Mouse (Mus musculus): ENCODE data around the gene Minpp1. TPM values are rescaled to one million over a fixed set of nuclear protein-coding genes. Genes with fewer than 3 reads are reported as not detected.

Gene Minpp1
- polyA plus RNA-seq, 1 experiment from 2014 or later: 56.7 TPM

DNA sequence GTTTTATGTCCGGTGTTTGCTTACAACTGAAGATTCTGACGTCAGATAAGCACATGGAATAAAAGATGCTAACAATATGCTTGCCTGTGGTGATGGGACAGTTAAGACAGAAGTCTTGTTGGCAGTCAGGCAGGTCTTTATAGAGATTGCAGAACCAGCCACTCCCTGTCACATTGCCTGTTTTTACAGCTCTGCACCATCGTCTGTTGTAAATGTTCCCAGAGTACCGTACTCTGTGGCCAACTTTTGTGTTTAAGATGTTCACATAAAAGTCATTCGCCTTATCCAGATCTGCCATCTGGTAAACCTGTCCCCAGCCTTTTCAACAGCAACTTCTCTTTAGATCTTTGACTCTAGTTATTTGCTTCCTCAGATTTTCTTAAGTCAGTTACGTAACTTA, 11.8 kb downstream of the Minpp1 start:
- Histone ChIP-seq H3K27ac (ENCODE audit: low read length) (no peak overlapping the region), H3K36me3 (ENCODE audit: control insufficient read depth, insufficient read depth, low read length) (peaks cover 3% of the 10 kb centered on the region; the same call in 1 of the 2 replicates), H3K9me3 (ENCODE audit: control insufficient read depth, low read length) (no peaks in the 10 kb centered on the region), H3K4me1 (ENCODE audit: control insufficient read depth, insufficient read depth, low read length) (no peaks in the 10 kb centered on the region), H3K4me2 (ENCODE audit: low read depth, low read length) (no peak overlapping the region), H3K27me3 (replicated peaks; ENCODE audit: control insufficient read depth, insufficient read depth, low read length) (no peaks in the 10 kb centered on the region), H3K4me3 (ENCODE audit: low read length) (no peak overlapping the region), H3K9ac (ENCODE audit: low read depth, low read length) (no peak overlapping the region)
- 71% methylated on average over 6 of the region's 6 CpGs for WGBS
- ATAC-seq: no peak

GRCm38 (mm10) chr19:32498002-32498401, 12.4 kb downstream of the Minpp1 start:
- H3K27me3 ChIP-seq (replicated peaks; ENCODE audit: control insufficient read depth, insufficient read depth, low read length): no peaks in the 10 kb centered on the region
- WGBS: 97% methylated on average over 5 of the region's 5 CpGs
- peaks cover 3% of the 10 kb centered on the region; the same call in 1 of the 2 replicates for H3K36me3 ChIP-seq (ENCODE audit: control insufficient read depth, insufficient read depth, low read length)
- no peak overlapping the region for H3K4me2 ChIP-seq (ENCODE audit: low read depth, low read length)
- no peaks in the 10 kb centered on the region for H3K4me1 ChIP-seq (ENCODE audit: control insufficient read depth, insufficient read depth, low read length)
- no peak overlapping the region for H3K4me3 ChIP-seq (ENCODE audit: low read length)
- no peak overlapping the region for H3K9ac ChIP-seq (ENCODE audit: low read depth, low read length)
- H3K9me3 ChIP-seq (ENCODE audit: control insufficient read depth, low read length): no peaks in the 10 kb centered on the region
- H3K27ac ChIP-seq (ENCODE audit: low read length): no peak overlapping the region
- no peak for ATAC-seq

DNA sequence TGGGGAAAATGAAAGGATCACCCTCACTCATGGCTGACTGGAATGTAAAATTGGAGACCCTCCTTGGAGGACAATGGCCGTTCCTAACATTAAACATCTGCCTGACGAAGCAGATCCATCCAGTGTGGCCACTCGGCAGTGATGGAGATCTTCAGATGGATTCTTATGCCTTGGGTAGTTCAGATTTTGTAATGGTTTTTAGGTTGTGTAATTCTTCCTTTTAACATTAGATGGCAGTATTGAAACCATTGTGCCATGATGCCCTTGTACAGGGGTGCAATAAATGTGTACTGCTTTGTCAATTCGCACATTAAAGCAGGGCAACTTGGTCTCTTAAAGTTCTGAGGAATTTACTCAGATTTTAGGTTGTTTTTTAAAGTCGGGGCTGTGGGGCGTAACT, 15.8 kb downstream of the Minpp1 start:
- no peak overlapping the region for H3K4me2 ChIP-seq (ENCODE audit: low read depth, low read length)
- WGBS: 81% methylated on average over 6 of the region's 6 CpGs
- H3K27ac ChIP-seq (ENCODE audit: low read length): no peak overlapping the region
- H3K9me3 ChIP-seq (ENCODE audit: control insufficient read depth, low read length): no peaks in the 10 kb centered on the region
- ATAC-seq: no peak
- H3K4me1 ChIP-seq (ENCODE audit: control insufficient read depth, insufficient read depth, low read length): no peaks in the 10 kb centered on the region
- peaks cover 6% of the 10 kb centered on the region; the same call in 1 of the 2 replicates for H3K36me3 ChIP-seq (ENCODE audit: control insufficient read depth, insufficient read depth, low read length)
- no peaks in the 10 kb centered on the region for H3K27me3 ChIP-seq (replicated peaks; ENCODE audit: control insufficient read depth, insufficient read depth, low read length)
- no peak overlapping the region for H3K9ac ChIP-seq (ENCODE audit: low read depth, low read length)
- no peak overlapping the region for H3K4me3 ChIP-seq (ENCODE audit: low read length)

- no peaks in the 10 kb centered on the region for H3K9me3 ChIP-seq (ENCODE audit: control insufficient read depth, low read length)
- WGBS: 77% methylated on average over 8 of the region's 8 CpGs
- no peak overlapping the region for H3K4me3 ChIP-seq (ENCODE audit: low read length)
- H3K27me3 ChIP-seq (replicated peaks; ENCODE audit: control insufficient read depth, insufficient read depth, low read length): no peaks in the 10 kb centered on the region
- H3K4me2 ChIP-seq (ENCODE audit: low read depth, low read length): no peak overlapping the region
- no peak overlapping the region for H3K27ac ChIP-seq (ENCODE audit: low read length)
- no peak for ATAC-seq
- H3K9ac ChIP-seq (ENCODE audit: low read depth, low read length): no peak overlapping the region
- peaks cover 5% of the 10 kb centered on the region; the same call in 1 of the 2 replicates for H3K36me3 ChIP-seq (ENCODE audit: control insufficient read depth, insufficient read depth, low read length)
- no peaks in the 10 kb centered on the region for H3K4me1 ChIP-seq (ENCODE audit: control insufficient read depth, insufficient read depth, low read length)
Observed at GRCm38 (mm10) chr19:32506081-32506480, 20.5 kb downstream of the Minpp1 start.

GRCm38 (mm10) chr19:32506514-32506913, 20.9 kb downstream of the Minpp1 start:
- no peak overlapping the region for H3K9ac ChIP-seq (ENCODE audit: low read depth, low read length)
- no peaks in the 10 kb centered on the region for H3K27me3 ChIP-seq (replicated peaks; ENCODE audit: control insufficient read depth, insufficient read depth, low read length)
- 88% methylated on average over 5 of the region's 5 CpGs for WGBS
- H3K27ac ChIP-seq (ENCODE audit: low read length): no peak overlapping the region
- no peak overlapping the region for H3K4me3 ChIP-seq (ENCODE audit: low read length)
- 0 out of 2 replicates have a peak, but pooled peaks cover 3% of the 10 kb centered on the region for H3K36me3 ChIP-seq (ENCODE audit: control insufficient read depth, insufficient read depth, low read length)
- H3K4me1 ChIP-seq (ENCODE audit: control insufficient read depth, insufficient read depth, low read length): no peaks in the 10 kb centered on the region
- H3K4me2 ChIP-seq (ENCODE audit: low read depth, low read length): no peak overlapping the region
- H3K9me3 ChIP-seq (ENCODE audit: control insufficient read depth, low read length): no peaks in the 10 kb centered on the region
- no peak for ATAC-seq

DNA sequence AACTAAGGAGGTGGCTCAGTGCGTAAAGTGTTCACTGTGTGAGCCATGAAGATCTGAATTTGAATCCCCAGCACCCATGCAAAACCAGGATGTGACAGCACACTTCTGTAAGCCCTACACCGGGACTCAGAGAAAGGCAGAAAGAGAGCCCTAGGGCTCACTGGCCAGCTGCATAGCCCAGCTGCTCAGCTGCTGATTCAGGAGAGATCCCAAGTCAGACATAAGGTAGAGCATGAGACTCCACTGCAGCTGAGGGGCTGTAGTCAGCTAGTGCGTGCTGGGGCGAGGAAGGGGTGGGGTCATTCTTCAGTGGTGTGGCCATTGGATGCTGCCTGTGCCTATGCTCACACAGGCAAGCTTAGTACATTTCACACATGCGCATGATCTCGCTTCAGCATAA, 21.5 kb downstream of the Minpp1 start:
- H3K4me1 ChIP-seq (ENCODE audit: control insufficient read depth, insufficient read depth, low read length): no peaks in the 10 kb centered on the region
- WGBS: 87% methylated on average over 6 of the region's 6 CpGs
- H3K27ac ChIP-seq (ENCODE audit: low read length): no peak overlapping the region
- no peak overlapping the region for H3K4me2 ChIP-seq (ENCODE audit: low read depth, low read length)
- no peak overlapping the region for H3K4me3 ChIP-seq (ENCODE audit: low read length)
- H3K27me3 ChIP-seq (replicated peaks; ENCODE audit: control insufficient read depth, insufficient read depth, low read length): no peaks in the 10 kb centered on the region
- peaks cover 3% of the 10 kb centered on the region; the same call in 1 of the 2 replicates for H3K9me3 ChIP-seq (ENCODE audit: control insufficient read depth, low read length)
- 0 out of 2 replicates have a peak, but pooled peaks cover 3% of the 10 kb centered on the region for H3K36me3 ChIP-seq (ENCODE audit: control insufficient read depth, insufficient read depth, low read length)
- H3K9ac ChIP-seq (ENCODE audit: low read depth, low read length): no peak overlapping the region
- no peak for ATAC-seq

GRCm38 (mm10) chr19:32507526-32507925, 22.0 kb downstream of the Minpp1 start:
- Histone ChIP-seq H3K27ac (ENCODE audit: low read length) (no peak overlapping the region), H3K27me3 (replicated peaks; ENCODE audit: control insufficient read depth, insufficient read depth, low read length) (no peaks in the 10 kb centered on the region), H3K4me1 (ENCODE audit: control insufficient read depth, insufficient read depth, low read length) (no peaks in the 10 kb centered on the region), H3K9ac (ENCODE audit: low read depth, low read length) (no peak overlapping the region), H3K9me3 (ENCODE audit: control insufficient read depth, low read length) (peaks cover 3% of the 10 kb centered on the region; the same call in 1 of the 2 replicates), H3K36me3 (ENCODE audit: control insufficient read depth, insufficient read depth, low read length) (0 out of 2 replicates have a peak, but pooled peaks cover 3% of the 10 kb centered on the region), H3K4me3 (ENCODE audit: low read length) (no peak overlapping the region), H3K4me2 (ENCODE audit: low read depth, low read length) (no peak overlapping the region)
- no peak for ATAC-seq
- 84% methylated on average over 9 of the region's 9 CpGs for WGBS

DNA sequence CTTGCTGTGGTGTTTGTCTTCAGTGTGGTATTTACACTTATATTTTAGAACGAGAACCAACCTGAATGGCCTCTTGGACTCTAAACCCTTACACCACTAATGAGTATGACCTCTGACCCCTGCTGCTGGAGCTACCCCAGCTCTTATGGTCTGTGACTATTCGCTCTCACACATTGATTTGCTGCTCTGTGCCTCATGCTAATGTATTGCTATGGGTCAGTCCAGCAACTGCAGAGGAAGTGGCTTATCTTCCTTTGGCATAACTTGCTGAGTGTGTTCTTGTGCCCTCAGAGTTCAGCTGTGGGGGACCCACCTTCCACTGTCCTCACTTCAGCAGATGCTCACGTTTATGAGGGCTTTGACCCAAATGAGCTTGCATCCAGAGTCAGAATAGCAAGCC, 24.7 kb downstream of the Minpp1 start:
- ATAC-seq: peak; percentile 68
- Histone ChIP-seq H3K36me3 (ENCODE audit: control insufficient read depth, insufficient read depth, low read length) (peaks cover 6% of the 10 kb centered on the region; the same call in 1 of the 2 replicates), H3K27ac (ENCODE audit: low read length) (peak overlapping the region; percentile 73)

DNA sequence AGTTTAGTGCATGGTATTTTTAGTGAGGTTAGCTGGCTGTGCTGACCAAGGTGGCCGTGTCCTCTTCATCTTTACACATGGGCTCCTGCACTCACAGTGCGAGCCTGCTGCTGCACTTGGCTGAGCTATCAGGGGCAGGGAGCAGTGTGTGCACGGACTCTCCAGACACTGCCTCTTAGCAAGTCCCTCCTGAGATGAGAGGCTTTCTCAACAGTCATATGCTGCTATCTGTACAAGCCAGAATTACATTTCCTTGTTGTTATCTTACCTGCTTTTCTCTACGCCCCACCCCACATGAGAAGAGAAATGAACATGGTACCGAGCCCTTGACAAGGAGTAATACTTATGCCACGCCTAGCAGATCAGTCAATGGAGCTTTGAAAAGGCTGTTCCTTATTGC, 25.4 kb downstream of the Minpp1 start:
- Histone ChIP-seq H3K9me3 (ENCODE audit: control insufficient read depth, low read length) (peaks cover 3% of the 10 kb centered on the region; the same call in 1 of the 2 replicates), H3K9ac (ENCODE audit: low read depth, low read length) (no peak overlapping the region), H3K4me3 (ENCODE audit: low read length) (no peak overlapping the region), H3K27ac (ENCODE audit: low read length) (peak overlapping the region; percentile 73), H3K4me1 (ENCODE audit: control insufficient read depth, insufficient read depth, low read length) (no peaks in the 10 kb centered on the region), H3K27me3 (replicated peaks; ENCODE audit: control insufficient read depth, insufficient read depth, low read length) (no peaks in the 10 kb centered on the region), H3K4me2 (ENCODE audit: low read depth, low read length) (no peak overlapping the region), H3K36me3 (ENCODE audit: control insufficient read depth, insufficient read depth, low read length) (peaks cover 6% of the 10 kb centered on the region; the same call in 1 of the 2 replicates)
- ATAC-seq: peak; percentile 94
- 68% methylated on average over 6 of the region's 6 CpGs for WGBS

More for the DNA sequence above, 24.7 kb downstream of the Minpp1 start:
- WGBS: 45% methylated on average over 3 of the region's 3 CpGs
- Histone ChIP-seq H3K4me2 (ENCODE audit: low read depth, low read length) (no peak overlapping the region), H3K9ac (ENCODE audit: low read depth, low read length) (no peak overlapping the region), H3K4me3 (ENCODE audit: low read length) (no peak overlapping the region), H3K4me1 (ENCODE audit: control insufficient read depth, insufficient read depth, low read length) (no peaks in the 10 kb centered on the region), H3K27me3 (replicated peaks; ENCODE audit: control insufficient read depth, insufficient read depth, low read length) (no peaks in the 10 kb centered on the region), H3K9me3 (ENCODE audit: control insufficient read depth, low read length) (peaks cover 3% of the 10 kb centered on the region; the same call in 1 of the 2 replicates)

- Histone ChIP-seq H3K36me3 (ENCODE audit: control insufficient read depth, insufficient read depth, low read length) (peaks cover 10% of the 10 kb centered on the region; the same call in 1 of the 2 replicates), H3K4me1 (ENCODE audit: control insufficient read depth, insufficient read depth, low read length) (no peaks in the 10 kb centered on the region), H3K4me3 (ENCODE audit: low read length) (no peak overlapping the region), H3K4me2 (ENCODE audit: low read depth, low read length) (no peak overlapping the region), H3K27ac (ENCODE audit: low read length) (no peak overlapping the region), H3K27me3 (replicated peaks; ENCODE audit: control insufficient read depth, insufficient read depth, low read length) (no peaks in the 10 kb centered on the region), H3K9me3 (ENCODE audit: control insufficient read depth, low read length) (peaks cover 3% of the 10 kb centered on the region; the same call in 1 of the 2 replicates), H3K9ac (ENCODE audit: low read depth, low read length) (no peak overlapping the region)
- no peak for ATAC-seq
- 33% methylated on average over 1 of the region's 1 CpGs for WGBS
Observed at GRCm38 (mm10) chr19:32512518-32512917, 26.9 kb downstream of the Minpp1 start.

Data from intestine, embryonic 16.5 days (tissue).